Mouse (Mus musculus) midbrain, postnatal 0 days (tissue): ENCODE measurements at regions not wholly inside any gene's neighbourhood (a gene's known extent, or its start where the extent isn't known, plus 50 kb on each side); places are given as distances from the start of the nearest gene placed in this dataset.

Experiments
- ATAC-seq: fragments of 200-750 bp; cut with Nextera tagmentation; 2 replicates; pipeline ENCODE4 v1.8.0; 2017; ENCODE audit warnings: moderate number of reproducible peaks, mild to moderate bottlenecking, moderate TSS enrichment, moderate library complexity; ENCODE audit not compliant: low FRiP score
- DNase-seq: peaks from one replicate; pipeline ENCODE4 v3.0.0-alpha.2; 2015; ENCODE audit warnings: low spot score
- H3K27ac ChIP-seq: fragments of 300-500 bp; sonication (generic); 2 replicates; pipeline ENCODE4 v1.5.1; 2014; ENCODE audit warnings: low read depth, mild to moderate bottlenecking, low read length, mixed read lengths
- H3K27me3 ChIP-seq: fragments of 300-500 bp; sonication (generic); 2 replicates; pipeline ENCODE4 v1.6.1; 2014; ENCODE audit warnings: low read length, control low read depth, mixed read lengths; ENCODE audit not compliant: insufficient read depth
- H3K36me3 ChIP-seq: fragments of 300-500 bp; sonication (generic); 2 replicates; pipeline ENCODE4 v1.6.1; 2014; ENCODE audit warnings: low read length, control low read depth, mixed read lengths; ENCODE audit not compliant: insufficient read depth
- H3K4me1 ChIP-seq: fragments of 300-500 bp; sonication (generic); 2 replicates; pipeline ENCODE4 v1.6.1; 2014; ENCODE audit warnings: mild to moderate bottlenecking, control low read depth, antibody characterized with exemption, low read length, mixed read lengths; ENCODE audit not compliant: insufficient read depth
- H3K4me2 ChIP-seq: fragments of 300-500 bp; sonication (generic); 2 replicates; pipeline ENCODE4 v1.6.1; 2014; ENCODE audit warnings: low read depth, mild to moderate bottlenecking, low read length, mixed read lengths; ENCODE audit not compliant: poor library complexity, severe bottlenecking
- H3K4me3 ChIP-seq: fragments of 300-500 bp; sonication (generic); 2 replicates; pipeline ENCODE4 v1.5.1; 2014; ENCODE audit warnings: low read depth, mild to moderate bottlenecking, low read length, moderate library complexity
- H3K9ac ChIP-seq: fragments of 300-500 bp; sonication (generic); replicated peaks from 2 replicates; pipeline ENCODE4 v1.6.1; 2014; ENCODE audit warnings: mild to moderate bottlenecking, low read length, moderate library complexity, mixed read lengths; ENCODE audit not compliant: poor library complexity, severe bottlenecking
- H3K9me3 ChIP-seq: fragments of 300-500 bp; sonication (generic); 2 replicates; pipeline ENCODE4 v1.6.1; 2016; ENCODE audit warnings: low read length, control low read depth
- CTCF ChIP-seq: IDR thresholded peaks from 2 replicates; pipeline ENCODE4 v1.5.1; 2016; ENCODE audit warnings: antibody characterized with exemption, mild to moderate bottlenecking
- WGBS: fragments of 180-500 bp; shearing (Covaris S2); extraction: QIAGEN DNeasy Blood & Tissue Kit; methylation state at CpG from one replicate; pipeline ENCODE4 v1.1.7; 2014; 5-methylcytosine and 5-hydroxymethylcytosine counted together

- no peaks in the 10 kb centered on the region for H3K9me3 ChIP-seq
- H3K4me1 ChIP-seq, result no peaks in the 10 kb centered on the region
- DNase-seq (no peak), ATAC-seq (no peak)
- H3K27ac ChIP-seq, result no peak overlapping the region
- no peaks in the 10 kb centered on the region for H3K36me3 ChIP-seq
- no peak for TF ChIP-seq CTCF
- no peaks in the 10 kb centered on the region for H3K27me3 ChIP-seq
- H3K4me2 ChIP-seq, result no peak overlapping the region
- H3K9ac ChIP-seq, result no peak overlapping the region
- no peak overlapping the region for H3K4me3 ChIP-seq
- 95% methylated on average over 3 of the region's 3 CpGs for WGBS
Measured at GRCm38 (mm10) chr11:79758281-79758680, 167.3 kb downstream of the Rab11fip4 start.

- H3K4me1 ChIP-seq, result no peaks in the 10 kb centered on the region
- no peaks in the 10 kb centered on the region for H3K36me3 ChIP-seq
- no peak overlapping the region for H3K4me2 ChIP-seq
- H3K9me3 ChIP-seq, result no peaks in the 10 kb centered on the region
- H3K9ac ChIP-seq, result no peak overlapping the region
- no peak for ATAC-seq
- no peaks in the 10 kb centered on the region for H3K27me3 ChIP-seq
- no peak overlapping the region for H3K4me3 ChIP-seq
- no peak overlapping the region for H3K27ac ChIP-seq
- WGBS, result 87% methylated on average over 5 of the region's 5 CpGs
- TF ChIP-seq CTCF, result no peak
- DNase-seq, result no peak
Measured at GRCm38 (mm10) chr11:79757513-79758071, 166.6 kb downstream of the Rab11fip4 start.

- DNase-seq (no peak), ATAC-seq (no peak)
- no peaks in the 10 kb centered on the region for H3K36me3 ChIP-seq
- no peak for TF ChIP-seq CTCF
- no peak overlapping the region for H3K4me3 ChIP-seq
- 89% methylated on average over 9 of the region's 9 CpGs for WGBS
- H3K27ac ChIP-seq, result no peak overlapping the region
- no peaks in the 10 kb centered on the region for H3K9me3 ChIP-seq
- no peak overlapping the region for H3K4me2 ChIP-seq
- H3K4me1 ChIP-seq, result no peaks in the 10 kb centered on the region
- no peak overlapping the region for H3K9ac ChIP-seq
- no peaks in the 10 kb centered on the region for H3K27me3 ChIP-seq
Measured at GRCm38 (mm10) chr11:79756305-79756846, 165.4 kb downstream of the Rab11fip4 start.

- Histone ChIP-seq H3K27ac (no peak overlapping the region), H3K9me3 (no peaks in the 10 kb centered on the region), H3K9ac (no peak overlapping the region), H3K4me1 (no peaks in the 10 kb centered on the region), H3K4me3 (no peak overlapping the region), H3K27me3 (no peaks in the 10 kb centered on the region), H3K36me3 (no peaks in the 10 kb centered on the region), H3K4me2 (no peak overlapping the region)
- WGBS, result 93% methylated on average over 2 of the region's 2 CpGs
- DNase-seq (no peak), ATAC-seq (no peak)
- TF ChIP-seq CTCF, result no peak
Measured at GRCm38 (mm10) chr11:79753491-79753890, 162.5 kb downstream of the Rab11fip4 start.

GRCm38 (mm10) chr11:79752717-79753480 is 161.9 kb downstream of the Rab11fip4 start:
- ATAC-seq (no peak), DNase-seq (no peak)
- H3K4me3 ChIP-seq, result no peak overlapping the region
- TF ChIP-seq CTCF, result no peak
- no peak overlapping the region for H3K27ac ChIP-seq
- H3K9ac ChIP-seq, result no peak overlapping the region
- H3K9me3 ChIP-seq, result no peaks in the 10 kb centered on the region
- 53% methylated on average over 7 of the region's 7 CpGs for WGBS
- no peaks in the 10 kb centered on the region for H3K36me3 ChIP-seq
- H3K4me2 ChIP-seq, result no peak overlapping the region
- H3K4me1 ChIP-seq, result no peaks in the 10 kb centered on the region
- no peaks in the 10 kb centered on the region for H3K27me3 ChIP-seq
